In the genomic region with DNA sequence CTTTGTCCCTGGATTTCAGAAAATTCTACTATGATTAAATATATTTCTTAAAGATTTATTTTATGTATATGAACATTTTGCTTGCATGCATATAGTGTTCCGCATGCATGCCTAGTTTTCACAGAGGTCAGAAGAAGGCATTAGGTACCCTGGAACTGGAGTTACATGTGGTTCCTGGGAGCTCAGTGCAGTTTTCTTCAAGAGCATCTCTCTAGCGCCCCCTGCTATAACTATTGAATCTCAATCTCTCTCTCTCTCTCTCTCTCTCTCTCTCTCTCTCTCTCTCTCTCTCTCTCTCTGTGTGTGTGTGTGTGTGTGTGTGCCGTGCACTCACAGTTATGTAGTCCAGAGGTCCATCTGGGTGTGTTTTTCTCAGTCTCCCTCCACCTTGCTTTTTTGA, we compare ENCODE assay signal across 17 mouse cellular contexts.
A peak's percentile ranks its signal among the peaks of the same experiment; 100 is the strongest.
DNase-seq lines count a peak whose midpoint lies in the region; ATAC-seq and TF ChIP-seq lines count a peak whose summit lies in the region.
"Had no signal": no experiment of that assay in that cellular context is flagged by ENCODE, and none has a peak within 500 bp of the region (broad histone marks: within the 10 kb centered on the region; RNA-seq: fewer than 3 reads in every experiment).

No protein-coding gene starts in this region.

- H3K9ac ChIP-seq in hindbrain, embryonic 11.5 days (ENCODE audit: low read depth, low read length), result no peak overlapping the region
- H3K9ac ChIP-seq in lung, postnatal 0 days (replicated peaks; ENCODE audit: low read depth), result no peak overlapping the region
- H3K9ac ChIP-seq: embryonic facial prominence, embryonic 15.5 days; heart, embryonic 15.5 days; limb, embryonic 15.5 days; neural tube, embryonic 15.5 days had no signal

- no peaks in the 10 kb centered on the region for H3K36me3 ChIP-seq in hindbrain, embryonic 11.5 days (ENCODE audit: control insufficient read depth, insufficient read depth, low read length)
- H3K36me3 ChIP-seq in hindbrain, embryonic 10.5 days, result peaks cover 6% of the 10 kb centered on the region
- no peaks in the 10 kb centered on the region for H3K36me3 ChIP-seq in lung, postnatal 0 days (ENCODE audit: insufficient read depth, low read length)
- peaks cover 5% of the 10 kb centered on the region; the same call in 1 of the 2 replicates for H3K36me3 ChIP-seq in splenic B cell, adult 2 months (ENCODE audit: control insufficient read depth, insufficient read depth, low read length, poor library complexity, severe bottlenecking)
- H3K36me3 ChIP-seq: embryonic facial prominence, embryonic 15.5 days; heart, embryonic 15.5 days had no signal

- WGBS in hindbrain, embryonic 11.5 days, result 59% methylated on average over 3 of the region's 3 CpGs
- WGBS in hindbrain, embryonic 10.5 days, result 55% methylated on average over 3 of the region's 3 CpGs
- WGBS in lung, postnatal 0 days, result 70% methylated on average over 3 of the region's 3 CpGs

- ATAC-seq in hindbrain, embryonic 11.5 days (ENCODE audit: low FRiP score), result no peak
- no peak for ATAC-seq in lung, postnatal 0 days
- no peak for ATAC-seq in frontal cortex, adult (ENCODE audit: low TSS enrichment)
- ATAC-seq: forebrain, embryonic 14.5 days; inflammation-experienced regulatory T-cells, adult 6 months had no signal

- DNase-seq in hindbrain, embryonic 11.5 days (ENCODE audit: low spot score), result peak; percentile 29
- DNase-seq in hindbrain, embryonic 10.5 days (ENCODE audit: low spot score), result no peak
- no peak for DNase-seq in lung, postnatal 0 days (ENCODE audit: low spot score)
- DNase-seq in lung, postnatal 25 days (ENCODE audit: low spot score), result no peak
- peak; percentile 19 for DNase-seq in R1 (ENCODE audit: low read depth, low spot score)
- DNase-seq in splenic B cell, adult 2 months (ENCODE audit: low read depth, low spot score), result peak; percentile 2
- DNase-seq: cerebellum, adult 2 months; gastrocnemius, postnatal 25 days; right cerebral cortex, postnatal 4 days had no signal

- TF ChIP-seq EP300 in lung, postnatal 0 days (IDR thresholded peaks at IDR 0.05), result no peak

- no peaks in the 10 kb centered on the region for H3K27me3 ChIP-seq in hindbrain, embryonic 11.5 days (ENCODE audit: control insufficient read depth, insufficient read depth, low read length)
- no peaks in the 10 kb centered on the region for H3K27me3 ChIP-seq in hindbrain, embryonic 10.5 days (ENCODE audit: insufficient read depth, poor library complexity, severe bottlenecking)
- no peaks in the 10 kb centered on the region for H3K27me3 ChIP-seq in lung, postnatal 0 days (replicated peaks; ENCODE audit: insufficient read depth, low read length)
- no peaks in the 10 kb centered on the region for H3K27me3 ChIP-seq in splenic B cell, adult 2 months (ENCODE audit: control insufficient read depth, insufficient read depth, low read length, poor library complexity, severe bottlenecking)
- H3K27me3 ChIP-seq: embryonic facial prominence, embryonic 15.5 days; heart, embryonic 15.5 days; limb, embryonic 15.5 days; neural tube, embryonic 15.5 days had no signal

- H3K4me2 ChIP-seq in hindbrain, embryonic 11.5 days (replicated peaks; ENCODE audit: low read depth, low read length), result no peak overlapping the region
- no peak overlapping the region for H3K4me2 ChIP-seq in lung, postnatal 0 days (replicated peaks; ENCODE audit: low read depth, low read length)
- H3K4me2 ChIP-seq: embryonic facial prominence, embryonic 15.5 days; heart, embryonic 15.5 days; limb, embryonic 15.5 days; neural tube, embryonic 15.5 days had no signal

- no peaks in the 10 kb centered on the region for H3K4me1 ChIP-seq in hindbrain, embryonic 11.5 days (replicated peaks; ENCODE audit: control insufficient read depth, insufficient read depth, low read length)
- H3K4me1 ChIP-seq in hindbrain, embryonic 10.5 days (replicated peaks), result no peaks in the 10 kb centered on the region; the same call in 1 of the 2 replicates
- no peaks in the 10 kb centered on the region for H3K4me1 ChIP-seq in lung, postnatal 0 days (ENCODE audit: insufficient read depth, low read depth, low read length)
- H3K4me1 ChIP-seq: embryonic facial prominence, embryonic 15.5 days; limb, embryonic 15.5 days; neural tube, embryonic 15.5 days had no signal

- H3K4me3 ChIP-seq in hindbrain, embryonic 11.5 days (ENCODE audit: low read depth, low read length), result no peak overlapping the region
- no peak overlapping the region for H3K4me3 ChIP-seq in hindbrain, embryonic 10.5 days
- no peak overlapping the region for H3K4me3 ChIP-seq in lung, postnatal 0 days (ENCODE audit: low read depth, low read length)
- H3K4me3 ChIP-seq: embryonic facial prominence, embryonic 15.5 days; heart, embryonic 15.5 days; limb, embryonic 15.5 days; neural tube, embryonic 15.5 days had no signal

- H3K27ac ChIP-seq in hindbrain, embryonic 11.5 days (ENCODE audit: low read depth, low read length), result no peak overlapping the region
- H3K27ac ChIP-seq in hindbrain, embryonic 10.5 days, result no peak overlapping the region
- H3K27ac ChIP-seq in lung, postnatal 0 days (ENCODE audit: low read length), result no peak overlapping the region
- H3K27ac ChIP-seq: embryonic facial prominence, embryonic 15.5 days; limb, embryonic 15.5 days; macrophage; neural tube, embryonic 15.5 days had no signal

- TF ChIP-seq CTCF in lung, postnatal 0 days (IDR thresholded peaks at IDR 0.05), result peak; percentile 15; the same call in 1 of the 2 replicates

- no peaks in the 10 kb centered on the region for H3K9me3 ChIP-seq in hindbrain, embryonic 11.5 days (ENCODE audit: control insufficient read depth, low read length)
- no peaks in the 10 kb centered on the region for H3K9me3 ChIP-seq in hindbrain, embryonic 10.5 days
- H3K9me3 ChIP-seq in lung, postnatal 0 days (ENCODE audit: low read length), result no peaks in the 10 kb centered on the region
- H3K9me3 ChIP-seq: embryonic facial prominence, embryonic 15.5 days; heart, embryonic 15.5 days; limb, embryonic 15.5 days; neural tube, embryonic 15.5 days had no signal

Comparison
In these comparisons a context has a peak if more than half of its experiments do, and no peak if none do; other contexts are left out.
1. DNase-seq: peak in hindbrain, embryonic 11.5 days (single experiment), R1 (single experiment) and splenic B cell, adult 2 months (single experiment); none in hindbrain, embryonic 10.5 days (single experiment), lung, postnatal 0 days (single experiment) and lung, postnatal 25 days (single experiment).